Mouse (Mus musculus): ENCODE measurements around the gene Cdh13.

Cdh13 gene

DNA sequence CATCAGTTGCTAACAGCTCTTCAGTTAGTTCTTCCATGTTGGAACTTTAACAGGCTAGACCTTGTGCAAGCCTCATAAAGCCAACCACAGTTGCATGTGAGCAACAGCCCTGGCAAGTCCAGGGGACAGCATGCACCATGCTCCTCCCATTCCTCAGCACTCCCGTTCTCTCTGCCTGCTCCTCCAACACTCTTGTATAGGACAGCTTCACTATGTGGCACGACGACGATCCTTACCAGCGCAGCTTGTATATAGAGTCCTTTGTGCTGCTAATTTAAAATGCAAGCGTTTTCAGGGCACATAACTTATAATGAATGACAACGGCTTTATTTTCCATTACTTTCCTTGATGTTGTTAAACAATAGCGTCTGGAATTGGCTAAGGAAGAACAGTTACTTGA is 654.5 kb downstream of the Cdh13 start:
- DNase-seq (ENCODE audit: low read depth, low spot score): no peak

DNA sequence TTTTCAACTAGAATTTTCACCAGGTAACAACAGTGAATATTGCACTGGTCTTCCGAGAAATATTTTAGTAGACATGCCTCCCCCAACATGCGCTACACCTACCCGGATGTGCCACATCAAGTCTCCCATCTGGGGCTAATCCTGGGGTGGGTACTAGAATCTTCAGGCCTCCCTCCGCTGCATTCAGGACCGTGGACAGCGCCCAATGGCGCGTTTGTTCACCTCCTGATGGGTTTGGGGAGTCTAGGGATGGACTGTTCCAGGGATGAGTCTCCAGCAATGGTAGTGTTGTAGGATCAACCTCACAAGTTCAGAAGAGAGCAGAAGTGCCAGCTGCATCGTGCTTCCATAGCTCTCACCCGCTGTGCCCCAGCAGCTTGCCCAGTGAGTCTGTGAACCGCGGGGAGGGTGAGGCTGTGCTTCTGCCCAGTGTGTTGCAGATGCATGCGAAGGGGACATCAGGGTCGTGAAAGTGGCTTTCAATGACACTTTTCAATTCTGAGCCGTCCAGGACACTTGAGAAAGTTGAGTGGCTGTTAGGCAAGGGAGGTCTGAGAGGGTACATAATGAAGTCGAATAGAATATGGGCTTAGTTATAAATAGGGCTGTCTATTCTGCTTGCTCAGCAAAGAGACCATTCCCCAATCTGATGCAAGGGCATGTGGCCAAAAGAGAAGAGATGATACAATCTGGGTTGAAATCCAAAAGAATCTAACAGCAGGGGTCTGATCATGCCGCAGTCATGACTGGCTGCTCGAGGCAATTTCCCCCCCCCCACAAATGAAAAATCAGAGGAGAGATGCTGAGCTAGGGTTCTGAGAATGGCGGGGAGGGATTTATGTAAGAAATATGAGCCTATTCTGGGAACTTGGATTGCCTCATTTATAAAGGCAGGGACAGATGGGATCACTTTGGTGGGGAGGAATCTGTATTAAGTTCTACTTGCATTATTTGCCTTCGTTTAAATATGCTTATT is 668.5 kb downstream of the Cdh13 start:
- DNase-seq (ENCODE audit: low read depth, low spot score): no peak

DNA sequence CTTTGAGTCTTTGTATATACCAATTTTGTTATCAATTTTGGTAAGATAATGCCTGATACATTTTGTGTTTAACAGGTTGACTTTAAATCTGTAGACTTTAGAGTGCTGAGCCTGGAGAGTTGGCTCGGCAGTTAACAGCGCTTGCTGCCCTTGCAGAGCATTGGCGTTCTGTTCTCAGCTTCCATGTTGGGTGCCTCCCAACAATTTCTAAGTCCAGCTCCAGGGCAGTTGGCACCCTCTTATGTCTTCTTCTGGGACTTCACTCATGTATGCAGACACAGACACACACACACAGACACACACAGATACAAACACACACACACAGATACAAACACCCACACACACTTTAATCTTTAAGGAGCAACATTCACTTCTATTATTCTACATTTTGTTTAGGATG is 672.6 kb downstream of the Cdh13 start:
- no peak for DNase-seq (ENCODE audit: low read depth, low spot score)

GRCm38 (mm10) chr8:118961877-118962545 is 678.5 kb downstream of the Cdh13 start:
- no peak for DNase-seq (ENCODE audit: low read depth, low spot score)

GRCm38 (mm10) chr8:118965101-118965840 is 681.7 kb downstream of the Cdh13 start:
- no peak for DNase-seq (ENCODE audit: low read depth, low spot score)

DNA sequence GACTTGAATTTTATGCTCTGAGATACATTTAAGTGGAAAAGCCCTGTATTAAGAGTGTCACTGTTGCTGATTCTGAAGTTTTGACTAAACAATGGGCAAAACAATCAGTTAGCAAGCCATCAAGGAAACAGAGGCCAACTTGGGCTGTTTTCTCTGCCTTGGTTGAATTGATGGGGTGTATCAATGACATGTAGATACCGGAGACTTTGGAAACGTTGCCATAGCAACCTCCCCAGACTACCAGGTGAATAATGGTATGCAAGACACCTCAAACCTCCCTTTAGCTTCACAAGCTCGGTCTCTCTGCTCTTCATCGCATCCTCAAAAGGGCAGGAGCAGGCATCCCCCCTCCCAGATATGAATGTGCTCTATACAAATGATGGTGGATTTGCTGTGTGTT is 685.4 kb downstream of the Cdh13 start:
- no peak for DNase-seq (ENCODE audit: low read depth, low spot score)

DNA sequence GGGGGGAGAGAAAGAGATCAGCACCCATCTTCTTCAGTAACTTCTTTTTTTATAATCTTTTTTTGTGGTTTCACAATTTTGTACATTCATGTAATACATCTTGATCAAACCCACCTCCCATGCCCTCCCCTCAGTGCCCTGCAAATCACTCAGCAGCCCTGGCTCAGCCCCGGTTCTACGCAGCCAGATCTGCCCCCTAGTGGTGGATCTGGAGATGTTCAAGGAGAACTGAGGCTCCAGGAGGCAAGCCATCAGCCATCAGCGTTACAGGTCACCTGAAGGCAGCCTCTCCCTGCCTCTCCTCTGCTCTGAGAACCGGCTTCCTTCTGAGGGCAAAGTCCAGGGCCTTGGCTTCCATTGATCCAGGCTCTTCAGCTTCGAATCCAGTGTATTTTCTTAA is 696.3 kb downstream of the Cdh13 start:
- peak; percentile 34 for DNase-seq (ENCODE audit: low read depth, low spot score)

DNA sequence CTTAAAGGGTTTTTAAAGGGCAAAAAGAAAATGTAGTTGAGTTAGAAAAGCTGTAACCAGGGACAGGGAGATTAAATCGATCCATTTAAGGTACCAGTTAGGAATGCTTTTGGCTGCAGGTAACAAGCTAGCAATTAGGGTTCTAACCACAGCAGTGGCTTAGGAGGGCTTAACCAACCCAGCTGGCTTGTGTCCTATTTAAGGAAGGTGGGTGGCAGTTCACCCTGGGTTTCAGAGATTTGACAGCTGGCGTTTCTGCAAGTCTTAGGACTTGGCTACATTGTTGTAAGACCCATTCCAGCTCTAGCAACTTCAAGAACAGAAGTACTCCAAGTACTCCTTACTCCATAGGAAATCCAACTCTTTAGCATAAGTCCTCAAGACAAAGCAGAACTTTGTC is 700.2 kb downstream of the Cdh13 start:
- no peak for DNase-seq (ENCODE audit: low read depth, low spot score)

DNA sequence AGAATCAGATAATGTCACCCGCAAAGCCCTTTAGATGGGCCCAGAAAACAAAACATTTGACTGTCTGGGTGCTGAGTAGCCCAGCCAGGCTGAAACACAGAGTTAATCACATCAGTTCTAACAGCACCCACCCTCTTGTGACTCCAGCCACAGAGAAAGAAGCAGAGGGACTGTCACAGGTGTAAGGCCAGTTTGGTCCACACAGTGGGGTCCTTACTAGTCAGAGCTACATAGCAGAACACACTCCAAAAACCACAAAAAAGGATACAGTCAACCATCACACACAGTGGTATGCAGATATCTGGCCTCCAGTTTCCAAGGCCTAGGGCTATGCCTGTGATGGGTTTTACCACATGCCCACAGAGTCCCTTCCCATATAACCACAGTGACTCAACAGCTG is 703.3 kb downstream of the Cdh13 start:
- no peak for DNase-seq (ENCODE audit: low read depth, low spot score)

DNA sequence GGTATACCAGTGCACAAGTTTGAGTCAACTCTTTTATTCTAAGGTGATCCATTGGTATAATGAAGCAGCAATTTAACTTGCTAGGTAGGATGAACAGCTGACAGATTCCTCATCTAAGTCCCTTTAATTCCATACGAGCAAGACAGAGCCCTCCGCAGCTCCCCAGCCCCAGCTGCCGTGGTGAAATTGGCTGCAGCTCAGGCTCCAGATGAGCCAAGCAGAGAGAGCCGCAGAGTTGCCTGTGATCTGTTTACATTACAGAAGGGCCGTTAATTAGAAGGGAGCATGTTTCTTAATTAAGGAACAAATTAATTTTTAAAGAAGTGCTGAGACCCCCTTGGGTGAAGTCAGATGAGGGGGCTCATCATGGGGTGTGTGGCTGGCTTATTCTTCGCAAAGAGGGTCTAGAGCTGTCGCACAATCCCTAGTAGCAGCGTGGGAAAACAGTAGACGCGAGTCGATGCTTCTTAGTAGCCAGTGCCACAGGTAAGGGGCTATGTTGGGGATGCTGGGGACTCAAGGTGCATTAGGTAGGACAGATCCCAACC is 712.2 kb downstream of the Cdh13 start:
- DNase-seq (ENCODE audit: low read depth, low spot score): no peak

DNA sequence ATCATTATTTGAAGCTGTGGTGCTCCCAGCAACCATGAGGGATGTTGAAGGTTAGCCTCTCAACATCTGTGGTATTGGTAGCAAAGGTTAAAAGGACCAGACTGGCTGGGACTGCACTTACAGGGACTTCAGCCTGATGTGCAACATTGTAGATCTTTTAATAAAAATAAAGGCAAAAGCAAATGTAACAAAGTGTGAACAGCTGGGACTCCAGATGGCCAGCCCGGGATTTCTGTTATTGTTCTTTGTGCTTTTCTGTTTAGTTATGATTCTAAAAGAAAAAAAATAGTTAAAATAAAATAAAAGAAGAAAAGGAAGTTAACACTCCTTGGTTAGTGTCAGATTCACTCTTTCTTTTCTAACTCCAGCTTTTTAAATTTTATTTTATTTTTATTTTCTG is 717.1 kb downstream of the Cdh13 start:
- no peak for DNase-seq (ENCODE audit: low read depth, low spot score)

DNA sequence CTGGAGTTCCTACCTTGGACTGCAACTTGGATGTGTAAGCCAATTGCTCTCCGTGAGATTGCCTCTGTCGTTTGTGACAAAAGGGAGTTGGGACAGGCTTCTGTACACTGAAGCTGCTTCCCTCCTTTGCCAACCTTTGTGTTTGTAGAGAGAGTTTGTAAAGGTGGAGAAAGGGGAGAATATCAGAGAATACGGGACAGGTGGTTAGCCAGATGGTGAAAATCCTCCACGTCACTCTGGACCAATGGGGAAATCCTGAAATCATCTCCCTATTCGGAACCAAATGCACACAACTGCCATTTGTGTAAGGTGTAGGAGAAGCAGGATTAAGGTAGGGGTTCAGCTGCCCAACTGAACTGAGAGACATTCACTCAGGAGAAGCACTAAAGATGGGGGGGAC is 721.3 kb downstream of the Cdh13 start:
- DNase-seq (ENCODE audit: low read depth, low spot score): no peak

- no peak for DNase-seq (ENCODE audit: low read depth, low spot score)
These were observed 735.1 kb downstream of the Cdh13 start for GRCm38 (mm10) chr8:119018675-119019074.

DNA sequence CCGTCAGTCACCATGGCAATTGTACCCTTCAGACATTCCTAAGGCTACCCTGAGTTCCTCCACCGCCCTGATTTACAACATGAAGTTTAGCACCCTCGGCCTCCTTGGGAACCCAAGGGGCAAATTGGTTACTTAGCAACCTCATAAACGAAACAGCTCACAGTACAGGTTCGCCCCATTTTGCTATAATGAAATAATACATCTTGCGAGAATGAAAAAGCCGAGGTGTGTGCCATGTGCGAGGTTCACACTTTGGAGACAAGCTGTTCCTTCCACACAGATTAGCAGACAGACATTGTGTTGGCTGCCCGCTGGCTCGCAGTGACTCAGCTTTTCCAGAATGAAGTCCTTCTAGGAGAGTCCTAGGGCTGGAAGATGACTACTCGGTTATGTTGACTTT is 737.2 kb downstream of the Cdh13 start:
- no peak for DNase-seq (ENCODE audit: low read depth, low spot score)

GRCm38 (mm10) chr8:119021478-119021877 is 737.9 kb downstream of the Cdh13 start:
- DNase-seq (ENCODE audit: low read depth, low spot score): no peak

GRCm38 (mm10) chr8:119022301-119022870 is 738.9 kb downstream of the Cdh13 start:
- no peak for DNase-seq (ENCODE audit: low read depth, low spot score)

DNA sequence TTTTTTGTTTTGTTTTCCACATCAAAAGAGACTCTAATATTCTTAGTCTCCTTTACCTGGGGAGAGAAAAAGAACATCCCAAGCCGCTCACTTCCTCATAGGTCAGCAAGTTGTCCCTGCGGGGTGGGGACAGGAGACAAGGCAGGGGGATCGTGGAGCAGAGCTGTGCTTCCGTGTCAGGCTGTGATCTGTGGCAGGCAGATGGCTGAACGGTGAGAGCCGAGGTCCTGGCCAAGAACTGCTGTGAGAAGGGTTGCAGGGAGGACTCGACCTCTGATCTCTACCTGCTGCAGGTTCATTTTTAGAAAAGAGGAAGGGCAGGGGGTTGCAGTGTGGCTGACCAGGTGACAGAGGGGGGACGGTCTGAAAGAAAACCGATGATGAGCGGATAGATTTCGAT is 749.9 kb downstream of the Cdh13 start:
- no peak for DNase-seq (ENCODE audit: low read depth, low spot score)

DNA sequence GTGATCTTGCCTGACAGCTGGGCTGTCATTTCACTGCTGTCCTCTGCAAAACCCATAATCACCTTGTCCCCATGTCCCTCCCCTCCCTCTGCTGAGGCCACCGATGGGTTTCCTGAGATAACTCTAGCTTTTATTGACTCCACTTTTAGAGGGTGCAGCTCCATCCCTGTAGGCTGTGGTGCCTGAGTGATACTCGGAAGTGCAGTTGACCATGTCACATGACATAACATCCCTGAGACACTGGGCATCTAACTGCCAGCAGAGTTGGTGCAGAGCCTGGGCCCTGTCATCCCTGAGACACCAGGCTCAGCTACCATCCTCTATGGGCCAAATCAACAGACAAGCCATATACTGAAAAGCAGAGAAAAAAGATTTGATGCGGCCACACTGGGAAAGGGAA is 750.5 kb downstream of the Cdh13 start:
- no peak for DNase-seq (ENCODE audit: low read depth, low spot score)

DNA sequence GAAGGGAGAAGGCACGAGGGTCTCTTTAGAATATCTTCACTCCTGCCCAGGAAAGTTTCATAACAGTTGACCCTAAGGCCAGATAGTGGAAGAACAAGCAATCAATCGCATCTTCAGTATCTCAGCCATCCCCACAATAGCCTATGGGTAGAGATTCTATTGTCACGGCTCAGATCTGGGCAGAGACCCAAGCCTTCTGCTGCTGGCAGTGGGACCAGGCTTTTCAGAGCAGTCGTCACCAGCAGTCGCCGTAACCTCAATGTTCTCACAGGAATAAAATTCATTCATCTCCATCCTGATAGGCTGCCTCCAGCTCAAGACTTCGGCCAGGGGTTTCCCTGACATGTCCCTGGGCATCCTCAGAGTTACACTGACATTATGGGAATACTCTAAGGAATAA is 751.6 kb downstream of the Cdh13 start:
- DNase-seq (ENCODE audit: low read depth, low spot score): no peak

DNA sequence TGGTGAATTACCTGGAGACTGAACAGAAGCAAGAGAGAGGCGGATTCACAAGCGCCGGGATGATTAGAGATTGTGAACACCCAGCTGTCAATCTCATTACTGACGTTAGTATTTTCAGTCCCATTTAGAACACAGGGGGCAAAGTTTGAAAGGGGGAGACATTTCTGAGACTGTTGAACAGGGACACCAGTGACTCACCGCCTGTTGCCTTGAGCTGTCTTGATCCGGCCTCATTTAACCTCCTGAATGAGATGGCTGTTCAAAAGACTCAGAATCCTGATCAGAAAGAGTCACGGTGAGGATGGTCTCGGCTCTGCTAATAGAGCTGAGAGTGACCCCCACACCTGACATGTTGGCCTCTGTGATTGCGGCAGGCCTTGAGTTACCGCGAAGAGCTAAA is 754.0 kb downstream of the Cdh13 start:
- no peak for DNase-seq (ENCODE audit: low read depth, low spot score)

- DNase-seq (ENCODE audit: low read depth, low spot score): peak; percentile 13
These were observed 755.8 kb downstream of the Cdh13 start for GRCm38 (mm10) chr8:119039358-119039757.

DNA sequence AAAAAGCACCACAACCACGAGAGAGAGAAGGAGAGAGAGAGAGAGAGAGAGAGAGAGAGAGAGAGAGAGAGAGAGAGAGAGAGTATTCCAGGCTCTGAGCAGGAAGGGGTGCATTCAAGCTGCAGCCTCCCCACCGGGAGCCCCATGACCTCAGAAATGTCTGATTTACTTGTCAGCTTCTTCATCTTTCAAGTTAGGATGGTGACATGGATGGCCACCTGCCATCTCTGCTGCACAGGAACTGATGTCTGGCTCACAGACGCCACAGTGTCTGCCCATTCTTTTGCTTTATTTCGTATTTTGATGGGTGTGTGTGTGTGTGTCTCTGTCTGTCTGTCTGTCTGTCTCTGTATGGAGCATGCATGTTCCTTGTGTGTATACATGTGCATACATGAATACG is 774.3 kb downstream of the Cdh13 start:
- DNase-seq (ENCODE audit: low read depth, low spot score): no peak
